Mouse (Mus musculus) heart, postnatal 0 days (tissue): ENCODE measurements around the gene Sco2.

Experiments
- CTCF ChIP-seq: IDR thresholded peaks from 2 replicates; pipeline ENCODE4 v1.5.1; 2016; ENCODE audit warnings: antibody characterized with exemption, control low read depth, low read depth
- EP300 ChIP-seq: IDR thresholded peaks from 2 replicates; pipeline ENCODE4 v1.6.1; 2016; ENCODE audit warnings: antibody characterized with exemption, low read depth

DNA sequence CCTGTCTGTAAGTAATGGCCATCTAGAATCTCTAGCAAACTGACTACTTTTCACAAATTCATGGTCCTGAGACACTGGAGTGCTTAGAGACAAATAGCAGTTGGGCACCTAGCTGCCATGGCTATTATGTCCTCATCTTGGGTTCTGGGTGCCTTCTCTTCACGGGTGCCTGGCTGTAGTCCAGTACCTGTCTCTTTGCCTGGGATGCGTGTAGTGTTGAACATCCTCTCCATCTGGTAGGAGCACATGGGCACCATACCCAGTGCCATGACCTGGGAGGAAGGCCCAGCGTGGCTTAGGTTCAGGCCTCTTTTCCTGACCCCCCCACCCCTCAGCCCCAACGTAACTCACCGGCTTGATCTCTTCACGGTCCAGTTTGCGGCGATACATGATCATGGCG lies 48.3 kb upstream of the Sco2 start:
- TF ChIP-seq CTCF (no peak), EP300 (no peak)
